Mouse (Mus musculus) brown adipose tissue, adult 24 weeks (tissue): Measurements from ENCODE around the gene Urm1. TPM values are rescaled to one million over a fixed set of nuclear protein-coding genes. Genes with fewer than 3 reads are reported as not detected.

Experiments
- polyA plus RNA-seq: library from polyadenylated mRNA; stranded (reverse); fragments of >200 nt; gene quantifications from 2 replicates; pipeline ENCODE4 v1.2.4, GENCODE M21; 2012; ENCODE audit not compliant: missing spikeins, insufficient read depth, insufficient read length

The Urm1 gene
- polyA plus RNA-seq, 1 experiment = 15.8 TPM

Other genes with a start within 250 kb of the Urm1 start
- gene Rapgef1, start 200.4 kb upstream of the Urm1 start, polyA plus RNA-seq = 19.1 and 24.3 TPM in 2 replicates
- gene Gm13420, start 68.4 kb upstream of the Urm1 start, polyA plus RNA-seq = not detected in 2 replicates
- not detected in 2 replicates for gene Gm13547, start 60.8 kb upstream of the Urm1 start, polyA plus RNA-seq
- 19.0 and 24.0 TPM in 2 replicates for gene Coq4, start 32.6 kb upstream of the Urm1 start, polyA plus RNA-seq
- gene Trub2, start 31.6 kb upstream of the Urm1 start, polyA plus RNA-seq = 11.3 and 18.0 TPM in 2 replicates
- 8.0 and 8.5 TPM in 2 replicates for gene Slc27a4, start 17.4 kb upstream of the Urm1 start, polyA plus RNA-seq
- 3.1 and 3.5 TPM in 2 replicates for gene Cercam, start 49.1 kb downstream of the Urm1 start, polyA plus RNA-seq
- 7.4 and 13.7 TPM in 2 replicates for gene Odf2, start 69.1 kb downstream of the Urm1 start, polyA plus RNA-seq
- 13.1 and 20.3 TPM in 2 replicates for gene Gle1, start 115.4 kb downstream of the Urm1 start, polyA plus RNA-seq
- gene Sptan1, start 145.5 kb downstream of the Urm1 start, polyA plus RNA-seq = 81.3 and 132 TPM in 2 replicates
- gene Wdr34, start 228.8 kb downstream of the Urm1 start, polyA plus RNA-seq = 6.2 and 6.6 TPM in 2 replicates
- gene Set, start 237.3 kb downstream of the Urm1 start, polyA plus RNA-seq = 131 and 139 TPM in 2 replicates